Mouse (Mus musculus) ES-CJ7 (cell line): ENCODE measurements around the gene Ftsj3.

Experiments
- DNase-seq: peaks from one replicate; pipeline ENCODE4 v3.0.0; 2011; ENCODE audit warnings: low read depth, low spot score

Ftsj3 gene

DNA sequence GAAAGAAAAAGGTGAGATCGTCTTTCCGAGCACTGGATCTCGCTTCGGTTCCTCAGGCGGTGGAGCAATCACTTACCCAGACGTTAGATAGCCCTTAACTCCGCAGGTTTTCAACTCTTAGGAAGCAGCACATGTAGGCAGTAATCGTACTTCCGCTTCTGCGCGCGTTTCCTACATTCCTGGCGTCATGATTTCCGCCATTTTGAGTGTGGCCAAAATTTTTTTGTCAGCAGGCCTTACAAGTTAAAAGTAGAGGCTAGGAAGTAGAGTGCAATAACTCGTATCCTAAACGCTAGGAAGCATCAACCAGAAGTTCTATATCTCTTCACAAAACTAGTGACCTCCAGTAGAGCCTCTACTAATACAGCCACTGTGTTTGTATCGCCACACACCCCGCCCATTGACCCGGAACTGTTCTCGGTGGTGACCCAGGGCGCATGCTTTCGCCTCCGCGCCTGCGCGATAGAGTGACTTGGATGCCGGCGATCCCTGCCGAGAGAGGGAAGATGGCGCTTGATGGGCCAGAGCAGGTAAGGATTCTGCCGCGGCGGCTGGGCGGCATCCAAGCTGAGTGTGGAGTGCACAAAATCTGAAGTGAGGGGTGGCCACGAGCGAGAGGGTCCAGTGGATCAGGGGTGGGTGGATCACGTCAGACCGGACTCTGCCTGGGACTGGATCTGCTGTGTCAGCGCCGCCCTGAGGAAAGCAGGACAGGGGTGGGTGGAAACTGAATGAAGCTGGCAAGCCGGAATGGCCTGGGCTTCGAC, at the start of gene Ftsj3, which contains the start of gene Psmc5:
Ftsj3 (minus strand) TSS at position 395 of the 767 bp plus-strand sequence.
Psmc5 (plus strand) TSS at position 470 of the 767 bp plus-strand sequence.
- peak; percentile 95 for DNase-seq

DNA sequence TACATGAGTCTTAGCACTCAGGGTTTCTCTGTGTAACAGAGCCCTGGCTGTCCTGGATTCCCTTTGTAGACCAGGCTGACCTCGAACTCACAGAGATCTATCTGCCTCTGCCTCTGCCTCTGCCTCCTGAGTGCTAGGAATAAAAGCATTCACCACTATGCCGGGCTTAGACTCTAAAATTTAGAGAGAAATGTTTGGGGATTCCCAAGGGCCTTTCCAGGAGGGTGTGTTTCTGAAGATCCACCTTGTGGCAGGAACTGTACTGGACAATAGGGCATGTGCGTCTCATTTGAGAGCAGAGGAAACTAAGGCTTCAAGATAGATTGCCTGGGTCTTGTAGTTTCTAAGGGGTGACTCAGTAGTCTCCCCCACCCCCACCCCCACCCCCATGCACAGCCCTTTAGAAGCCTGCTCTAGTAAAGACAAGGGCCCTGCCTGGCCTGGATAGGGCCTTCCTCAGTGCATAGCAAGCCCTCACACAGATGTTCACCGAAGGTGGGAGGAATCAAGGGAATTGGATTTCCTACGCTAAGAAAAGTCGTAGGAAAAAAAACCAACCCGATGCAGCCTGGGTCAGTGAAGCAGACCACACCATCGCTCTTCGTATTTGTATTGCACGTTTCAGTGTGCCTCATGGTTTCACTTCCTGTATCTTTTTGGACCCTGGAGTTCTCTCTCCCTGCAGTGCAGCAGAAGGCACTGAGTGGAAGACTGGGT, 49.6 kb upstream of the Ftsj3 start:
- DNase-seq: no peak

DNA sequence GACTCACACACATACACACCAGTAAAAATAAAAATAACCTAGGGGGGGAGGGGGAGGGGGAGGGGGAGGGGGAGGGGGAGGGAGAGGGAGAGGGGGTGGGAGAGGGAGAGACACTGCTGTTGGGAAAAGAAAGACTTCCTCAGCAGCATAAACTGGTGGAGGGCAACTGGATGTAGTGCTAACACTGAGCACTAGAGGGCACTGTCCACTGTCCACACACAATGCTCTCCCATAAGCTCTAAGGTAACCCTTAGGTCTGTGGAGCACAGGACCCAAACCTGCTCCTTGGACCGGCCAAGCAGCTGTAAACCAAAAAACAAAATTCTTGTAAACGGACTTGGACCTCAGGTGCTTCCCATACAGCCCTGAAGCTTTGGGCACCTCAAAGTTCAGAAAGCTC, 46.8 kb upstream of the Ftsj3 start:
- peak; percentile 89 for DNase-seq

DNA sequence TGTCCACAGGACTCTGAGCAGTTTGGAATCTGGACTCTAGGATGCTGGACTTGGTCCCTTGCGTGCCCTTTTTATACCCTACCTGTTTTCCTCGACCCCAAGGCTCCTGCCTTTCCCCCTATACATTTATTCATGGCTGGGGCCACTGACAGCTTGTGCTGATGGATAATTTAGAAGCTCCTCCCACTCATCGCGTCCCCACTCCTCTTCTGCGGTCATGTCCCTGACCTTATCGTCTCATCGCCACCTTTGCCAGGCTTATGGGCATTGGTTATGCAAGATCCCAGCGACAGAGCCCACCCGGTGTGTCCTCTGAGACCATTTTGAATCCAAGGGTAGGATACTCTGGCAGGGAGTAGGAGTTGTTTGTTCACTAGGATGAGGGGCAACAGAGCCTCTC, 45.9 kb upstream of the Ftsj3 start, which contains the start of gene Gh:
Gh (minus strand) TSS at position 101 of the 400 bp plus-strand sequence.
- DNase-seq: no peak

DNA sequence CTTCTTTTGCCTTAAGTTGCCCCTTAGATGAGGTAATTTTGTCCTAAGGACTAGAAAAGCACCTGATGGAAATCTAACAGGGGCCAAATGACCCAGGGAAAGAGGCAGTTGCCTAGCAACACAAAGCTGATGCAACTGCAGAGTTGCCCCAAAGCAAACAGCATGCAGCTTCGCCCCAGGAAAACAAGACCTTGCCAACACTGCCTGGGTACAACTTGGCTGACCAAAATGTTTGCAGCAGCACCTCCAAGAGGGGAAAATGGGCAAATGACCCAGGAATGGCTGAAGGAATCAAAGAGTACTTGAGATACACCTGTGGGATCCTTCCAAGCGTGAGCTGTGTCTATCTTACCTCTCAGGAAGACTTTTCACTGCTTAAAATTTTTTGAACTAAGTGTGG, 36.0 kb upstream of the Ftsj3 start:
- no peak for DNase-seq

DNA sequence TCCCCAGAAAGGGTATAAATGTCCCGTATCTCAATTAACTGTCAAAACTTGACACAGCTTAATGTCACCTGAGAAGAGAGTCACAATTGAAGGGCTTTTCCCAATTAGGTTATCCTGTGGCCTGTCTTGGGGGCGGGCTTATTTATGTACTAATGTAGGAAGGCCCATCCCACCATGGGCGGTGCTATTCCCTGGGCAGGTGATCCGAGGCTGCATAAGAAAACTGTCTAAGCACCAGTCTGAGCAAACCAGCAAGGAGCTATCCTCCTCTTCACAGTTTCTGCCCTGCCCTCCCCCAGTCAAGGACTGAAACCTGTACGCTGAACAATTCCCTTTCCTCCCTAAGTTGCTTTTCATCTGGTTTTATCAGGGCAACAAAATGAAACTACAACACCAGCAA, 34.5 kb upstream of the Ftsj3 start:
- no peak for DNase-seq

GRCm38 (mm10) chr11:106289369-106289768, 33.5 kb upstream of the Ftsj3 start:
- DNase-seq: no peak

DNA sequence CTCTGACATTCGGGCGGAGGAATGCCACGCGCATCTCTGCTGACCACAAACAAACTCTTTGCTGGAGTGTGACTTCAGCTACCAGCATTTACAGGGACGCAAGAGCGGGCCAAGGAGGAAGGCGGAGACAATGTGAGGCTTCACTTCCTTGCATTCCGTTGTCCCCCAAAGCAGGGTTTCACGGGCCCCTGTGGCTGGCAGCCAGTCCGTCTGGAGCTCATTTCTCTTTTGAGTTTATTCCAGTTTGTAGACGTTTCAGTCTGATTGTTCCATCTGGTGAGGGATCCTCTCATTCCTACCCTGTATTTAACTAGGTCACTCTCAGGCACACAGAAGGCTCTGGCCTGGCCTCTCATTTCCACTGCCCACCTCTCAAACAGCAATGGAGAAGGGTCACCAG, 31.1 kb upstream of the Ftsj3 start:
- DNase-seq: no peak

DNA sequence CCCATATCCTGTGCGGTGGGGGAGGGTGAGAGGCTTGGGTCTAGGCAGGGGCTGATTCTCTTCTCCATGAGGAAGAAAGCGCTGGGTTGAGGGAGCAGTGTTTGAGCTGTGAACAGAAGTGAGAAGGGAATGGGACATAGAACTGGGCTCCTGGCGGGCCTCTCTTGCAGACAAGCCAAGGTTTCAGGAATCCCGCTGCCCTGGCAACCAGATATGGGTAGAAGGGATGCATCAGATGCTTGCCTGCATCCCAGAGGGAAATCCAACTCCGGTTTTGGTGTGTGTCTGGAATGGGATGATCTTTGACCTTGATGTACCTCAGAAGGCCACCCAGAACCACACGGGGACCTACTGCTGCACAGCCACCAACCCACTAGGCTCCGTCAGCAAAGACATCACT, 30.3 kb upstream of the Ftsj3 start:
- no peak for DNase-seq

- DNase-seq: no peak
Observed at GRCm38 (mm10) chr11:106284126-106284525, 28.2 kb upstream of the Ftsj3 start.

DNA sequence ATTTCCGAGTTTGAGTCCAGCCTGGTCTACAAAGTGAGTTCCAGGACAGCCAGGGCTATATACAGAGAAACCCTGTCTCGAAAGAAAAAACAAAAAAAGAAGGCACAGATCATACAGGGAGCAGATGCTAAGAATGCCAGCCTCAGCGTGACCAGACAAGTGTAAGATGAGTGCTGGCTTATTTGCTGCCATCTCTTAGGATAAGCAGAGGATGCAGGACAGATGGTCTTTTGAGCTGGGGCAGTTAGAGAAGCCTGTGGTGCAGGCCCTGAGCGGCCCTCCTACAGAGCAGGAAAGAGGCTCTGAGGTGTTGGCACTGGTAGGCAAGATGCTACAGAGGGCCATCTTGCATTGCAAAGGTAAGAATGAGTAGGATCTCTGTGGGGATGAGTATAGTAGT, 27.5 kb upstream of the Ftsj3 start:
- no peak for DNase-seq

DNA sequence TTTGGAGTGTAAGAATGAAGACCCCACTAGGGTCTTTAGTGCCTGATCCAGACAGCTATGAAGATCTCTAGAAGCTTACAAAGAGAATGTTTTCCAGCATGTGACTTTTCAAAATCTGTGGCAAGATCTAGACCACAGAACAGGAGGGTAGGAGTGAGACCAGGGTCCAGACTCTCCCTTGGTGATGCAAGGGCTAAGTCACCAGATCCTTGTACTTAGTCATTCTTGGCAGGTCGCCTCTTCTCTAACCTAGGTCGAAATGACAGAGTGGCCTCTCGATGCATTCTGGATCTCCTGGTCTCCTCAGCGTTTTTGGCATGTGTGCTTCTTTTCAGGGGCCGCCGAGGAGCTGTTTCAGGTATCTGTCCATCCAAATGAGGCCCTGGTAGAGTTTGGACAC, 26.6 kb upstream of the Ftsj3 start:
- DNase-seq: no peak

DNA sequence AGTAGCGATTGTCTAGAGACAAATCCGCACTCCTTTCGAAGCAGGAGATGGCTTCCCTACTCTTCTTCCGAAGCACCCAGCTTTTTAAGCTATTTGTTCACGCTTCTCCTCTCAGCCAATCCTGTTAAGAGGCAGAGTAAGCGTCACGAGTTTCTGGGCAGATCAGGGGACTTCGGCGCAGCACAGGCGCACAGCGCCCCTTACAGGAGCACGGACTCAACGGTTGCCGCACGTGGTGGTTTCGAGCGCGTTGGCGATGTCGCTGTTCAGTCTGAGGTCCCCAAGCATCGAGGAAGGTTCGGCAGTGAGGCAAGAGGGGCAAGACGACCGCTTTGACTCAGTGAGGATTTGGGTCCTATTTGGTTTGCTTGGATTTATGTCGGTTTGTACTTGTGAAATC, 20.6 kb upstream of the Ftsj3 start, which contains the start of gene Tcam1:
Tcam1 (plus strand) TSS at position 219 of the 400 bp plus-strand sequence.
- peak; percentile 97 for DNase-seq

- DNase-seq: peak; percentile 74
Observed at GRCm38 (mm10) chr11:106274971-106275411, 19.1 kb upstream of the Ftsj3 start.

DNA sequence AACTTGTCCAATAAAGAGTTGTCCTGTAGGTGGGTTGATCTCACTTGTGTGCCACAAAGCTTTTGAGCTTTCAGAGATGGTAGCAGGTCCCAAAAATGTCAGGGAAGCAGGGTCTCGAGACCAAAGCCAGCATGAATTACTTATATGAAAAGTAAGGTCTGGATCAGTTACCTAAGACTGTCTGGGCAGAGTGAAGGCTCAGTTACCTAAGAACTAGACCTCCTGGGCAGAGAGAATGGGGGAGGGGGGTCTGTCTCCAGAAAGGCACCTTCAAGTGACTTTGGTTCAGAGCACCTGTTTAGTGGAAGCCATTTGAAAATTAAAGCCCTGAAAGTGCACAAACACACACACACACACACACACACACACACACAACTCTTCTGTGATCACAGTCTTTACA, 18.5 kb upstream of the Ftsj3 start:
- DNase-seq: peak; percentile 56

DNA sequence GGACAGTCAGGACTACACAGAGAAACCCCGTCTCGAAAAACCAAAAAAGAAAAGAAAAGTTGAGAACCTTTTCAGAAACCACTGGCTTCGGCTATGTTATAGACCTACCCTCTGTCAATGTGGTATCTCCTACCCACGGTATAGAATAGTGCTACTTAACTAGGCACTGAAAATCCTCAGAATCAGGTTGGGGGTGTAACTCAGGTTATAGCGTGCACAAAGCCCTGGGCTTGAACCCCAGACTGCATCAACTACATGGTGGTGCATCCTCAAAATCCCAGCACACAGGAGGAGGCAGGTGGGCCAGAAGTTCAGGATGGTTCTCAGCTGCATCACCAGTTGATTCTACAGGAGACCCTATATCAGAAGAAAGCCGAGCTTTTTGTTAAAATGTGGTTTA, 17.9 kb upstream of the Ftsj3 start:
- no peak for DNase-seq

GRCm38 (mm10) chr11:106273311-106273684, 17.4 kb upstream of the Ftsj3 start:
- no peak for DNase-seq

GRCm38 (mm10) chr11:106272644-106273310, 16.9 kb upstream of the Ftsj3 start, which contains the start of gene Smarcd2:
Gene Smarcd2 (minus strand): TSS chr11:106272972.
- DNase-seq: peak; percentile 99

- DNase-seq: no peak
Observed at GRCm38 (mm10) chr11:106271794-106272643, 16.1 kb upstream of the Ftsj3 start.

DNA sequence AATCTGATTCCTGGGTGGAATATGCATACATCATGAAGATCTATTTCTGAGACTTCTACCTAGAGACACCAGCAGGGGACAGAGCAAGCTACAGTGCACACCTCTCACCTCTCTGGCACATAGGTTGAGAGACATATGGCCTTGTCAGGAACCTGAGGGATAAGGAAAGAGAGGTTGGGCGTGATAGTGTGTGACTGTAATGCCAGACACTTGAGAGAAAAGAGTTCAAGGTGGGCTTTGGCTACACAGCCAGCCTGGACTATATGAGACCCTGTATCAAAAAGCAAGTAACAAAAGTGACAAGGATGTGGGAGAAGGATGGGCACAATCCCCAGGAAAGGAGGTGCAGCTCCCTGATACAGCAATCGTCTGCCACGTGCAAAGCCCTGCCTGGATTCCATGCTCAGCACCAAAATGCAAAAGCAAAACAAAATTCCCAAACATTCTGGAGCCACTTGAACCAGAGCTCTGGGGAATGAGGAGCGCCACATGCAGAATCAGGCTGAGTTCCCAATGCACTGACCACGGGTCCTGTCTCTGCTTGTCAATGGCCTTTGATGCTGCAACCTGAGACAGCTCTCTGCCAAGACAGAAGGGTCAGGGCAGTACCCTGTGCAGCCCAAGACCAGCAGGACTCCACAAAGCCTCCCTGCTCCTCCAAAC, 15.4 kb upstream of the Ftsj3 start:
- no peak for DNase-seq

- no peak for DNase-seq
Observed at GRCm38 (mm10) chr11:106269060-106269431, 13.2 kb upstream of the Ftsj3 start.
